Comparison of ENCODE assay signal across 9 mouse cellular contexts in the genomic region with DNA sequence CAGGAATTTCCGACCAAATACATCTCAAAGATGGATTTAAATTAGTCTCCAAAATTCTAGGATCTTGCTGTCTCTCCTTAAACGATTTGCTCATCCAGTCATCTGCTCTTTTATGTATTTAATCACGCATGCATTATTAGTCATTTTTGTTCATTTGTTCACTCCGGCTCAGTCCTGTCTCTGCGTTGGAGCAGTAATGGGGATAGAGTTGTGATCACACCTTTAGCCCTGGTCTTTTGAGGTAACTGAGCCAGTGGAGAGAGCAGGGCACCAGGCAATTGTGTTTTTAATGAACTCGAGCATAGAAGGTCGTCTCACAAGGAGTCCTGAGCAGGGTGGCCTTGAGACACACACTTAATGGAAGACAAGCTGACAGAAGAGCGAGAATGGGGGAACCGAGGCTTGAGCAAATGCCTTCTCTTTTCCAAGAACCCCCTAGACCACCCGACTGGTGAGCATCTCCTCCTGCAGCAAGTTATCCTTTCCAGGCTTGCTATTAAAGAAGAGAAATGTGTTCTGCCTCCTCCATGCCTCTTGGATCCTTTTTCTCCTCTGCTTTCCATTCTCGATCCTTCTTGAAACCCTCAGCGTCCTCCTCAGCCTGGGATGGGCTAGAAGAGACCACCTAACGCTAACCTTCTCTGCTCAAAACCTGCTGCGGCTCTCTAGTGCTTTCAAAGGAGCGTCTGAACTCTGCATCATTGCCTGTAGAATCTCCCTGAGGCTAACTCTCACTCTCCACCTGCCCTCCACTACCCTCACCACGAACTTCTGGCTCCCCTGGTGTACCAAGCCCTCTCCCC. TPM values are rescaled to one million over a fixed set of nuclear protein-coding genes. Genes with fewer than 3 reads are reported as not detected.
DNase-seq lines count a peak whose midpoint lies in the region; ATAC-seq and TF ChIP-seq lines count a peak whose summit lies in the region.
"Had no signal": no experiment of that assay in that cellular context is flagged by ENCODE, and none has a peak within 500 bp of the region (broad histone marks: within the 10 kb centered on the region; RNA-seq: fewer than 3 reads in every experiment).

No protein-coding gene starts in this region.

- H3K4me3 ChIP-seq in heart, embryonic 11.5 days (ENCODE audit: low read depth, low read length), result peak overlapping the region; percentile 44
- H3K4me3 ChIP-seq in hindbrain, embryonic 12.5 days, result peak overlapping the region; percentile 39
- H3K4me3 ChIP-seq in midbrain, embryonic 13.5 days (replicated peaks), result peak overlapping the region; percentile 46

- 11% methylated on average over 16 of the region's 16 CpGs for WGBS in heart, embryonic 11.5 days (ENCODE audit: insufficient replicate concordance)
- WGBS in hindbrain, embryonic 12.5 days, result 12% methylated on average over 16 of the region's 16 CpGs
- WGBS in midbrain, embryonic 13.5 days, result 10% methylated on average over 16 of the region's 16 CpGs

- peaks cover 47% of the 10 kb centered on the region for H3K27me3 ChIP-seq in heart, embryonic 11.5 days (ENCODE audit: control insufficient read depth, insufficient read depth, low read length)
- H3K27me3 ChIP-seq in Patski, result no peaks in the 10 kb centered on the region
- H3K27me3 ChIP-seq in hindbrain, embryonic 12.5 days, result peaks cover 53% of the 10 kb centered on the region
- peaks cover 53% of the 10 kb centered on the region for H3K27me3 ChIP-seq in midbrain, embryonic 13.5 days

- no peaks in the 10 kb centered on the region for H3K36me3 ChIP-seq in heart, embryonic 11.5 days (ENCODE audit: control insufficient read depth, insufficient read depth, low read length)
- no peaks in the 10 kb centered on the region for H3K36me3 ChIP-seq in hindbrain, embryonic 12.5 days
- H3K36me3 ChIP-seq in midbrain, embryonic 13.5 days, result no peaks in the 10 kb centered on the region

- H3K4me2 ChIP-seq in heart, embryonic 11.5 days, result peak overlapping the region; percentile 52
- H3K4me2 ChIP-seq in hindbrain, embryonic 12.5 days (replicated peaks), result peak overlapping the region; percentile 50
- H3K4me2 ChIP-seq in midbrain, embryonic 13.5 days (replicated peaks), result peak overlapping the region; percentile 65

- POLR2A ChIA-PET in Patski (lab: Charles Lee), result interaction anchor here (1.2 kb wide), 1 partner anchor 40 kb away, joined by 4 read pairs; no protein-coding TSS in a partner anchor

- H3K4me1 ChIP-seq in heart, embryonic 11.5 days (ENCODE audit: control insufficient read depth, insufficient read depth, low read length), result peaks cover 25% of the 10 kb centered on the region
- H3K4me1 ChIP-seq in hindbrain, embryonic 12.5 days, result peaks cover 29% of the 10 kb centered on the region
- H3K4me1 ChIP-seq in midbrain, embryonic 13.5 days (replicated peaks), result peaks cover 36% of the 10 kb centered on the region

- H3K9me3 ChIP-seq in heart, embryonic 11.5 days (replicated peaks; ENCODE audit: control insufficient read depth, low read length), result no peaks in the 10 kb centered on the region
- H3K9me3 ChIP-seq in hindbrain, embryonic 12.5 days (replicated peaks), result no peaks in the 10 kb centered on the region
- no peaks in the 10 kb centered on the region for H3K9me3 ChIP-seq in midbrain, embryonic 13.5 days

- ATAC-seq in heart, embryonic 11.5 days (replicated peaks; ENCODE audit: insufficient number of reproducible peaks, low FRiP score, low TSS enrichment), result no peak
- ATAC-seq in Patski, result peak; percentile 19
- no peak; the same call in 1 of the 2 replicates for ATAC-seq in hindbrain, embryonic 12.5 days (ENCODE audit: low FRiP score)
- ATAC-seq in midbrain, embryonic 13.5 days, result no peak
- no peak for ATAC-seq in granulocyte monocyte progenitor cell, adult 5-6 weeks (replicated peaks; ENCODE audit: poor library complexity, severe bottlenecking)

- DNase-seq in heart, adult 9 months (ENCODE audit: low spot score in 2 of 2), result no peak
- DNase-seq in Patski (ENCODE audit: low read depth, low spot score), result no peak
- DNase-seq in left cerebral cortex, adult 8-10 months (ENCODE audit: low spot score in 2 of 2), result no peak
- no peak for DNase-seq in left cerebral cortex, postnatal 36 days (ENCODE audit: low spot score in 2 of 2)

- intact Hi-C loops in left cerebral cortex, postnatal 36 days (cut with DNase I), result loop anchor here (1.0 kb wide), 1 partner anchor 41 kb away; no protein-coding TSS in a partner anchor

- no peak overlapping the region for H3K27ac ChIP-seq in heart, embryonic 11.5 days (ENCODE audit: low read depth, low read length)
- H3K27ac ChIP-seq in hindbrain, embryonic 12.5 days, result no peak overlapping the region
- no peak overlapping the region for H3K27ac ChIP-seq in midbrain, embryonic 13.5 days

- no peak for TF ChIP-seq CTCF in Patski (IDR thresholded peaks at IDR 0.05)

- H3K9ac ChIP-seq in heart, embryonic 11.5 days (ENCODE audit: low read depth, low read length), result peak overlapping the region; percentile 58
- peak overlapping the region; percentile 43; the same call in 1 of the 2 replicates for H3K9ac ChIP-seq in hindbrain, embryonic 12.5 days
- H3K9ac ChIP-seq in midbrain, embryonic 13.5 days (replicated peaks), result peak overlapping the region; percentile 53

- CTCF ChIA-PET in Patski (lab: Charles Lee), result interaction anchor here (0.7 to 4.0 kb wide), 13 partner anchors 7 to 63 kb away, joined by 3 to 57 read pairs (median 7); partner anchors contain the start of genes Ercc1 and Fosb

- in situ Hi-C loops in Patski (cut with MboI; ENCODE audit: low pct_unique_long_range_greater_than_20kb), result loop anchor here (5.0 kb wide), 1 partner anchor 41 kb away; the partner anchor contains the start of gene Ercc1

RNA-seq across cellular contexts. Expression of gene Fosb, which starts 8.2 kb away (rescaled TPM):
- polyA plus RNA-seq in heart, embryonic 11.5 days (2014; fragmentation: Nextera tagmentation; extraction: Ambion mirVana), result 0.11 and 0.17 TPM in 2 replicates
- polyA plus RNA-seq in Patski (2021), result 72.9 TPM
- polyA plus RNA-seq in hindbrain, embryonic 12.5 days (2016; fragmentation: Nextera tagmentation; extraction: Ambion mirVana), result 0.10 TPM in 1 of 2 replicates, not detected in the other
- not detected in 2 replicates for polyA plus RNA-seq in midbrain, embryonic 13.5 days (2015; fragmentation: Nextera tagmentation; extraction: Ambion mirVana)
- total RNA-seq in left cerebral cortex, adult 8-10 months (2022), result 10 to 100 TPM; 11.1 to 15.1 (median 13.8) TPM
- 8.1 and 13.7 TPM in 2 replicates for total RNA-seq in granulocyte monocyte progenitor cell, adult 5-6 weeks (2014; fragmentation: Nextera tagmentation)
- total RNA-seq in granulocyte monocyte progenitor cell, adult 5-6 weeks (2017), result 19.3 and 24.4 TPM in 2 replicates
- total RNA-seq in left cerebral cortex, postnatal 36 days (2021), result 10 to 100 TPM; 20.6 to 22.5 TPM

RNA-seq across cellular contexts. Expression of gene Rtn2, which starts 19.2 kb away (rescaled TPM):
- polyA plus RNA-seq in heart, embryonic 11.5 days (2014; fragmentation: Nextera tagmentation; extraction: Ambion mirVana), result 25.3 and 31.2 TPM in 2 replicates
- polyA plus RNA-seq in Patski (2021), result 4.0 TPM
- 67.8 and 68.0 TPM in 2 replicates for polyA plus RNA-seq in hindbrain, embryonic 12.5 days (2016; fragmentation: Nextera tagmentation; extraction: Ambion mirVana)
- polyA plus RNA-seq in midbrain, embryonic 13.5 days (2015; fragmentation: Nextera tagmentation; extraction: Ambion mirVana), result 97.4 and 102 TPM in 2 replicates
- 100 to 1,000 TPM; 108 to 133 (median 114) TPM for total RNA-seq in left cerebral cortex, adult 8-10 months (2022)
- total RNA-seq in granulocyte monocyte progenitor cell, adult 5-6 weeks (2014; fragmentation: Nextera tagmentation), result not detected in 2 replicates
- total RNA-seq in granulocyte monocyte progenitor cell, adult 5-6 weeks (2017), result not detected in 2 replicates
- 100 to 1,000 TPM in 1 of 2 experiments, 10 to 100 TPM in 1; 98.6 to 121 TPM for total RNA-seq in left cerebral cortex, postnatal 36 days (2021)
- total RNA-seq: megakaryocyte progenitor cell, adult 5-6 weeks had no signal

RNA-seq across cellular contexts. Expression of gene Ppm1n, which starts 21.8 kb away (rescaled TPM):
- polyA plus RNA-seq in heart, embryonic 11.5 days (2014; fragmentation: Nextera tagmentation; extraction: Ambion mirVana), result 0.34 TPM in 1 of 2 replicates, not detected in the other
- 0.14 TPM for polyA plus RNA-seq in Patski (2021)
- 0.17 TPM in 1 of 2 replicates, not detected in the other for polyA plus RNA-seq in hindbrain, embryonic 12.5 days (2016; fragmentation: Nextera tagmentation; extraction: Ambion mirVana)
- 0.34 and 0.88 TPM in 2 replicates for polyA plus RNA-seq in midbrain, embryonic 13.5 days (2015; fragmentation: Nextera tagmentation; extraction: Ambion mirVana)
- total RNA-seq in left cerebral cortex, adult 8-10 months (2022), result under 1 TPM in 1 of 4 experiments, not detected in 3; 0.68 TPM
- not detected in 2 replicates for total RNA-seq in granulocyte monocyte progenitor cell, adult 5-6 weeks (2014; fragmentation: Nextera tagmentation)
- not detected in 2 replicates for total RNA-seq in granulocyte monocyte progenitor cell, adult 5-6 weeks (2017)
- total RNA-seq in left cerebral cortex, postnatal 36 days (2021), result not detected
- total RNA-seq: megakaryocyte progenitor cell, adult 5-6 weeks had no signal

RNA-seq across cellular contexts. Expression of gene Vasp, which starts 30.0 kb away (rescaled TPM):
- 61.9 and 102 TPM in 2 replicates for polyA plus RNA-seq in heart, embryonic 11.5 days (2014; fragmentation: Nextera tagmentation; extraction: Ambion mirVana)
- 142 TPM for polyA plus RNA-seq in Patski (2021)
- polyA plus RNA-seq in hindbrain, embryonic 12.5 days (2016; fragmentation: Nextera tagmentation; extraction: Ambion mirVana), result 52.7 and 60.3 TPM in 2 replicates
- 28.6 and 38.0 TPM in 2 replicates for polyA plus RNA-seq in midbrain, embryonic 13.5 days (2015; fragmentation: Nextera tagmentation; extraction: Ambion mirVana)
- total RNA-seq in left cerebral cortex, adult 8-10 months (2022), result 10 to 100 TPM; 13.6 to 16.9 (median 15.6) TPM
- 60.7 and 70.5 TPM in 2 replicates for total RNA-seq in granulocyte monocyte progenitor cell, adult 5-6 weeks (2014; fragmentation: Nextera tagmentation)
- 52.8 and 63.3 TPM in 2 replicates for total RNA-seq in granulocyte monocyte progenitor cell, adult 5-6 weeks (2017)
- 10 to 100 TPM; 11.2 to 13.5 TPM for total RNA-seq in left cerebral cortex, postnatal 36 days (2021)

RNA-seq across cellular contexts. Expression of gene Ercc1, which starts 42.9 kb away (rescaled TPM):
- 72.5 and 74.5 TPM in 2 replicates for polyA plus RNA-seq in heart, embryonic 11.5 days (2014; fragmentation: Nextera tagmentation; extraction: Ambion mirVana)
- polyA plus RNA-seq in Patski (2021), result 40.9 TPM
- 95.6 and 96.8 TPM in 2 replicates for polyA plus RNA-seq in hindbrain, embryonic 12.5 days (2016; fragmentation: Nextera tagmentation; extraction: Ambion mirVana)
- polyA plus RNA-seq in midbrain, embryonic 13.5 days (2015; fragmentation: Nextera tagmentation; extraction: Ambion mirVana), result 84.1 and 91.9 TPM in 2 replicates
- total RNA-seq in left cerebral cortex, adult 8-10 months (2022), result 10 to 100 TPM; 34.9 to 42.8 (median 38.6) TPM
- total RNA-seq in granulocyte monocyte progenitor cell, adult 5-6 weeks (2014; fragmentation: Nextera tagmentation), result 12.4 and 42.8 TPM in 2 replicates
- total RNA-seq in granulocyte monocyte progenitor cell, adult 5-6 weeks (2017), result 29.4 and 34.9 TPM in 2 replicates
- 10 to 100 TPM; 35.6 to 41.8 TPM for total RNA-seq in left cerebral cortex, postnatal 36 days (2021)

Comparison
In these comparisons a context has a peak if more than half of its experiments do, and no peak if none do; other contexts are left out.
1. RNA of gene Fosb, which starts 8.2 kb away (polyA plus RNA-seq): 72.9 TPM in Patski (single experiment); 0.11 to 0.17 TPM in heart, embryonic 11.5 days, 0.10 TPM in hindbrain, embryonic 12.5 days and not detected in midbrain, embryonic 13.5 days; every median in the first group is over 10 times any median in the second.
2. Peak in every context shown above with its lines, with median percentiles within 50 percentile points of each other: H3K4me2 ChIP-seq, H3K4me3 ChIP-seq and H3K9ac ChIP-seq.